Mouse (Mus musculus) midbrain, embryonic 10.5 days (tissue): ENCODE data around the gene Adora1. TPM values are rescaled to one million over a fixed set of nuclear protein-coding genes. Genes with fewer than 3 reads are reported as not detected.

Experiments
- DNase-seq: peaks from one replicate; pipeline ENCODE4 v3.0.0-alpha.2; 2017; ENCODE audit warnings: low spot score
- H3K27ac ChIP-seq: fragments of 300-500 bp; sonication (generic); replicated peaks from 2 replicates; pipeline ENCODE4 v1.5.1; 2016; ENCODE audit warnings: mild to moderate bottlenecking
- H3K27me3 ChIP-seq: fragments of 300-500 bp; sonication (generic); 2 replicates; pipeline ENCODE4 v1.6.1; 2016; ENCODE audit warnings: low read depth, mild to moderate bottlenecking; ENCODE audit not compliant: poor library complexity, severe bottlenecking
- H3K36me3 ChIP-seq: fragments of 300-500 bp; sonication (generic); 2 replicates; pipeline ENCODE4 v1.6.1; 2016; ENCODE audit warnings: mild to moderate bottlenecking, moderate library complexity
- H3K4me1 ChIP-seq: fragments of 300-500 bp; sonication (generic); 2 replicates; pipeline ENCODE4 v1.6.1; 2016
- H3K4me3 ChIP-seq: fragments of 300-500 bp; sonication (generic); 2 replicates; pipeline ENCODE4 v1.5.1; 2016; ENCODE audit warnings: mild to moderate bottlenecking, moderate library complexity
- H3K9me3 ChIP-seq: fragments of 300-500 bp; sonication (generic); replicated peaks from 2 replicates; pipeline ENCODE4 v1.6.1; 2016; ENCODE audit warnings: mild to moderate bottlenecking
- WGBS: fragments of 180-500 bp; shearing (Covaris S2); methylation state at CpG from one replicate; pipeline ENCODE4 v1.1.7; 2016; 5-methylcytosine and 5-hydroxymethylcytosine counted together
- polyA plus RNA-seq: library from polyadenylated mRNA; unstranded; fragments of >200 nt; fragmentation: Nextera tagmentation; extraction: Ambion mirVana; gene quantifications from 2 replicates; pipeline ENCODE4 v1.2.1, GENCODE M21; 2016

Gene Adora1
- polyA plus RNA-seq, 1 experiment from 2014 or later = 0.14 TPM

GRCm38 (mm10) chr1:134168567-134168966 is 66.7 kb downstream of the Adora1 start:
- DNase-seq = no peak
- H3K27ac ChIP-seq = no peak overlapping the region
- H3K27me3 ChIP-seq = no peaks in the 10 kb centered on the region
- 91% methylated on average over 3 of the region's 3 CpGs for WGBS
- no peak overlapping the region for H3K4me3 ChIP-seq
- peaks cover 16% of the 10 kb centered on the region for H3K4me1 ChIP-seq
- H3K36me3 ChIP-seq = no peaks in the 10 kb centered on the region
- no peaks in the 10 kb centered on the region; the same call in 1 of the 2 replicates for H3K9me3 ChIP-seq

DNA sequence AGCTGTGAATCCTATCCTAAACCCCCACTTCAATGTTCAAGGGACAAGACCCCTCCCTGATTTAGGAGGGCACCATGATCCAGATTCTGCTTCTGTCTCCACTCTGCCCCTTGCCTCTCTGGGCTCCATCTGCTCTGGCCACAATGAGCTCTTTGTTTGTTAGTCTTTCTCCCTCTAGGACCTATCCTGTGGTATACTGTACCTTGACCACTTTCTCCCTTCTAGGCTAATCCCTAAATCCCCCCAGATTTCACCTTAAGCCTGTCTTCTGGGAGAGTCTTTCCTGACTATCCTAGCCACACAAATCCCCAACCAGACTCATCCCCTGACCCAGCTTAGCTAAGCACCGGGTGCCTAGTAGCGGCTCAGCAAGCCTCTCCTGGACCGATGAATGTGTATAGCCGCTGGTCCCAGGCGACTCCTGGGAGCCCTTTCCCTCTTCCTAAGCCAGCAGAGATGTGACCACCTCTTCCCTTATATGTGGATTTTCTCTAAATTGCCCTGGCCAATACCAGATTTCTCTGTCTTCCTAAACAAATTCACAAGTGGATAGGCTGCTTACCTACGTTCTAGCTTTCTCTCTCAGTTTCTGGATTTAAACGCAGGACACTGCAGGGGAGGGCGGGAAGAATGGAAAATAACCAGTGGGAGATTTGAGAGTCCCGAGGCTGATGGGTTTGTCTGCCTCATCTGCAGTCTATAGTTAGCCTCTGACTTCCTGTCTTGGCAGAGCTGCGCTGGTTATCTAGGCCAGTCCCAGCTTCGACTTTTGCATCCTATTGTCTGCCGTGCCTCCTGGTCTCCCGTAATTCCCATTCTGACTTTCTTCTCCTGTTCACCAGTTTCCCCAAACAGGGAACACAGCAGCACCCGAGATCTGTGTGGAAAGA is 67.6 kb downstream of the Adora1 start:
- no peak for DNase-seq
- WGBS = 52% methylated on average over 14 of the region's 14 CpGs
- Histone ChIP-seq H3K36me3 (no peaks in the 10 kb centered on the region), H3K4me3 (no peak overlapping the region), H3K27ac (no peak overlapping the region), H3K27me3 (no peaks in the 10 kb centered on the region), H3K4me1 (peaks cover 12% of the 10 kb centered on the region), H3K9me3 (no peaks in the 10 kb centered on the region; the same call in 1 of the 2 replicates)

DNA sequence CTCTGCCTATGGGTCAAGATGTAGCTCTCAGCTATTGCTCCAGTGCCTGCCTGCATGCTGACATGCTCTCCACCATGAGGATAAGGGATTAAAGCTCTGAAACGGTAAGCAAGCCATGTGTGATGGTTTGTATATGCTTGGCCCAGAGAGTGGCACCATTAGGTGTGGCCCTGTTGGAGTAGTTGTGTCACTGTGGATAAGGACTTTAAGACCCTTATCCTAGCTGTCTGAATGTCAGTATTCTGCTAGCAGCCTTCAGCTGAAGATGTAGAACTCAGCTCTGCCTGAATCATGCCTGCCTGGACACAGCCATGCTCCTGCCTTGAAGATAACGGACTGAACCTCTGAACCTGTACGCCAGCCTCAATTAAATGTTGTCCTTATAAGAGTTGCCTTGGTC is 68.7 kb downstream of the Adora1 start:
- Histone ChIP-seq H3K27me3 (no peaks in the 10 kb centered on the region), H3K27ac (no peak overlapping the region), H3K4me3 (no peak overlapping the region), H3K36me3 (no peaks in the 10 kb centered on the region), H3K9me3 (no peaks in the 10 kb centered on the region; the same call in 1 of the 2 replicates), H3K4me1 (peaks cover 17% of the 10 kb centered on the region)
- DNase-seq = no peak
- WGBS = 93% methylated on average over 3 of the region's 3 CpGs

DNA sequence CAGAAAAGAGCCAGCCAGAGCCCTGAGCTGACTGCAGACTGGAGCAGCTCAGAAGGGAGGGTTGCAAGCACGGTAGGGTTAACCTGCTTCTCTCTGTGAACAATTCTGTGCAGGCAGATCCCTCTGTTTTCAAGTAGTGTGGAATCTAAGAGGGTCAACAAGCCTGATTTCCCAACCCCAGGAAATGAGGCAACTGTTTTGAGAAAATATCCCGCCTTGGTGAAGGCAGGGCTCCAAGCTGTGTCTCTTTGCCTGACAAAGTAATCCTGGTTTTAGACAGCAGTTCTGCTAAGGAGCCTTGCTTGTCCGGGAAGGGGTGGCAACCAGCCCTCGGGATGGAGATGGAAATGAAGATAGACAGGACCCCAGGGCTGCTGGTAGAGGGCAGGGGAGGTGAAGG is 70.8 kb downstream of the Adora1 start:
- Histone ChIP-seq H3K36me3 (no peaks in the 10 kb centered on the region), H3K4me3 (no peak overlapping the region), H3K4me1 (peaks cover 25% of the 10 kb centered on the region), H3K27ac (no peak overlapping the region), H3K27me3 (peaks cover 19% of the 10 kb centered on the region), H3K9me3 (no peaks in the 10 kb centered on the region; the same call in 1 of the 2 replicates)
- 70% methylated on average over 4 of the region's 4 CpGs for WGBS
- DNase-seq = no peak

DNA sequence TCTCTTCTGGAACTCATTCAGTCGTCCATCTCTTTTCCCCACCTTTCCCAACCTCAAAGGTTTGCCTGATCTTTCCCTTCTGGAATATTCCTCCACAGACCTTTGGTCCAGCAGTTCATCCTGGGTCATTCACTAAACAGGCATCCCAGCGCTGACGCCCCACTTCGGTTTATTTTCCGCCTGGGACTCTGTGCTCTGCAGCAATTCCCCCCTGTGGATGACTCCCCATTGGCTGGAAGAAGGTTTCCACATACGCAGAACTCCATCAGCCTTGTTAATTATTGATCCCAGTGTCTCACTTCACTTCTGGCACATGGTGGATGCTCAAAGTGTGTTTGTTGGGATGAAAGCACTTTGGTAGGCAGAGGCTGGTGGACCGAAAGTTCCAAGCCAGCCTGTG is 71.8 kb downstream of the Adora1 start:
- Histone ChIP-seq H3K36me3 (no peaks in the 10 kb centered on the region), H3K4me1 (peaks cover 25% of the 10 kb centered on the region), H3K4me3 (no peak overlapping the region), H3K9me3 (no peaks in the 10 kb centered on the region; the same call in 1 of the 2 replicates), H3K27me3 (peaks cover 21% of the 10 kb centered on the region), H3K27ac (no peak overlapping the region)
- no peak for DNase-seq
- WGBS = 93% methylated on average over 7 of the region's 7 CpGs

- Histone ChIP-seq H3K9me3 (no peaks in the 10 kb centered on the region; the same call in 1 of the 2 replicates), H3K27me3 (peaks cover 21% of the 10 kb centered on the region), H3K36me3 (no peaks in the 10 kb centered on the region), H3K27ac (no peak overlapping the region), H3K4me1 (peaks cover 22% of the 10 kb centered on the region), H3K4me3 (no peak overlapping the region)
- 84% methylated on average over 6 of the region's 6 CpGs for WGBS
- no peak for DNase-seq
These were observed 72.6 kb downstream of the Adora1 start for GRCm38 (mm10) chr1:134162510-134163225.

DNA sequence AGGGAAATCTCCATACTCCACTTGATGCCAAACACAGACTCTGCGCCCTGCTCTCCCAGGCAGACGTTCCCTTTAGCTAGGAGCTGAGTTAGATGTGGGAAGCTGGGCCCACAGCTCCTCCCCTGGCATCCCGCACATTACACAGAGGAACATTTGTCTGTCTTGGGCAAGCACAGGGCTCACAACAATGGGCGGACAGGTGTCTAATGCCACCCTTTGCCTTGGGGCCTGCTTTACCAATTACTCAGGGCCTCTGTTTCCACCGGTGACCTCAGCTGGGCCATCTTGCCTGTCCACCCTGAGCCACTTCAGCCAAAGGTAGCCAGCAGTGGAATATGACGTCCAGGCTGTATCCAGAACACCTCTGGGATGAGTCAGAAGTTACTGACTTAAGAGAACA is 73.8 kb downstream of the Adora1 start:
- Histone ChIP-seq H3K36me3 (no peaks in the 10 kb centered on the region), H3K27me3 (peaks cover 21% of the 10 kb centered on the region), H3K4me3 (no peak overlapping the region), H3K4me1 (peaks cover 22% of the 10 kb centered on the region), H3K27ac (no peak overlapping the region), H3K9me3 (no peaks in the 10 kb centered on the region; the same call in 1 of the 2 replicates)
- WGBS = 79% methylated on average over 6 of the region's 6 CpGs
- no peak for DNase-seq

DNA sequence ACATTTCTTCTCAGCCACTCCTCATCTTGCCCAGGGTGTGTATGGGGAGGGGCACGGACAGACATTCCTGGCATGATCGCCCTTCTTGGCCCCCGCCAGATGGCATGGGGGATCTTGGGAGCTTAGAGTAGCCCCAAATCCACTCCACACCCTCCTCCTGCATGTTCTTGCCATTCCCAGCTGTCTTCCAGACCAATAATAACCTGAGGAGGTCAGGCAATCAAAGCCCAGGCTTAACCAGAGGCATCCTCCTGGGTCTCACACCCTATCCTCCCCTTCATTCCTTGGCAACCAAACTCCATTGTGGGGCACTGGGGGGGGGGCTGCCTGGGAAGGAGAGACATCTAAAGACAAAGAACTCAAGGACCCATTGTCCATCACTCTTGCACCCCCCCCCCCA is 74.8 kb downstream of the Adora1 start:
- Histone ChIP-seq H3K4me3 (no peak overlapping the region), H3K9me3 (no peaks in the 10 kb centered on the region; the same call in 1 of the 2 replicates), H3K4me1 (peaks cover 22% of the 10 kb centered on the region), H3K27me3 (peaks cover 21% of the 10 kb centered on the region), H3K27ac (no peak overlapping the region), H3K36me3 (no peaks in the 10 kb centered on the region)
- 92% methylated on average over 3 of the region's 3 CpGs for WGBS
- DNase-seq = no peak

GRCm38 (mm10) chr1:134154655-134155054 is 80.6 kb downstream of the Adora1 start:
- Histone ChIP-seq H3K27ac (no peak overlapping the region), H3K4me3 (no peak overlapping the region), H3K4me1 (no peaks in the 10 kb centered on the region), H3K27me3 (peaks cover 14% of the 10 kb centered on the region), H3K9me3 (no peaks in the 10 kb centered on the region; the same call in 1 of the 2 replicates), H3K36me3 (no peaks in the 10 kb centered on the region)
- 60% methylated on average over 3 of the region's 3 CpGs for WGBS
- no peak for DNase-seq

DNA sequence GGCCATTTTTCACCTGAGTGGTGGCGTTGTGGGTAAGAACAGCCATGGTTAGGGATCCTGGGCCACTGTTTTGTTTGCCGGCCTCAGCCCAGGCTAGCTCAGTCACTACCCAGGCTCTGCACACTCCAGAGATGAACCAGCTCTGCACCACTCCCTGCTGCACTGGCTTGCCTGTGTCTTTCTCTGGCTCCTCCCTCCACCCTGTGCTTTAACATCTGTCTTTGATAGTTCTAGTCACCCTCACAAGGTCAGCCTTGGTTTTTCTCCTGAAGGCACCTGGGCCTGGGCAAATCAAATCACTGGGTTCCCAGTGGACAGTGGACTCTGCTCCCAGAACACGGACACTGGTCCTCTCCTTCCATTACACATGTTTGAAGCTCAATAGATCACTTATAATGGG is 81.1 kb downstream of the Adora1 start:
- WGBS = 90% methylated on average over 3 of the region's 3 CpGs
- Histone ChIP-seq H3K27ac (no peak overlapping the region), H3K36me3 (no peaks in the 10 kb centered on the region), H3K9me3 (no peaks in the 10 kb centered on the region; the same call in 1 of the 2 replicates), H3K4me3 (no peak overlapping the region), H3K27me3 (peaks cover 10% of the 10 kb centered on the region; the same call in 1 of the 2 replicates), H3K4me1 (no peaks in the 10 kb centered on the region)
- DNase-seq = no peak

DNA sequence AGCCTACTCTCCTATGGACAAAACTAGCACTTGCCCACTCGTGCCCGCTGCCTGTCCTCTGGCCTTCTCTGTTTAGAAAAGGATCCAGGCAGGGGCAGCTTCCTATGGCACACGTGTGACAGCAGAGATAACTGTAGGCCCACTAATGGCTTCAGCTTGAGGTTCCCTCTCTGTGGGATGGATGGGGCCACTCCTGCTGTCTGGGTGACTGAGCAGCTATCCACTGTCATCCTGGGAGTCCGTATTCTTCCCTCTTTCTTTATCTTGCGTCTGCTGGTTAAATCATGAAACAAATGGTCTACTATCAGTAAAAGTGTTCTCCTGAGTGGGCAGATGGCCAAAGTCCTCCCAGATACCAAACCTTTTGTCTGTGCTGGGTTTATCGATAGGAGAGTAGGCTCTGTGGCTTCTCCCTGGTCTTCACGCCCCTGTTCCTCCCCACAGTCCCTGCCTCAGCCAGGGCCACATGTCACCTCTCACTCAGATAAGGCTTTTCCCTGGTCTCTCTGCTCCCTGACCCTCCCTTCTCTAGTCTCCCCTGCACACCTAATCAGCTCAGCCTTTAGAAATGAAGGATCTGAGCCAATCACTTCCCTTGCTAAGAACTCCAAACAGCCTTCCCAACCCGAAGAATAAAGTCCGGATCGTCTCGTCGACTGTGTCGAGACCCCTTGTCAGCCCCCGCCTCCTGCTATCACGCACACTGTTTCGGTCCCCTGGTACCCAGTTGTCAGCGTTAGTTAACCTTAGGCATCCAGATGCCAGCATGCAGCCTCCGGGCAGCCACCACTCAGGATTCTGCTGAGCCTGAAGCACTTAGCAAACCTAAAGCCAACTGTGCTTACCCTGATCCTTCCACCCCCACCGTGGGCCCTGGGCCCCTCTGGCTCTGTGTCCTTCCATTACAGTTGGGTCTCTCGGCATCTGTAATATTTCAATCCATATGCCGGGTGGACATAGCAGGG is 82.3 kb downstream of the Adora1 start:
- no peak for DNase-seq
- WGBS = 79% methylated on average over 21 of the region's 21 CpGs

More for the DNA sequence above, 82.3 kb downstream of the Adora1 start:
- Histone ChIP-seq H3K36me3 (no peaks in the 10 kb centered on the region), H3K4me3 (no peak overlapping the region), H3K27me3 (peaks cover 10% of the 10 kb centered on the region; the same call in 1 of the 2 replicates), H3K27ac (no peak overlapping the region; the same call in 1 of the 2 replicates), H3K9me3 (no peaks in the 10 kb centered on the region; the same call in 1 of the 2 replicates), H3K4me1 (no peaks in the 10 kb centered on the region)
